Mouse (Mus musculus) E14TG2a.4 (cell line): ENCODE data around the gene Smarcc2.

Experiments
- CTCF ChIP-seq: conservative IDR thresholded peaks from 2 replicates; pipeline ENCODE4 v1.5.1; 2014; ENCODE audit warnings: low read length
- POU5F1 ChIP-seq: IDR thresholded peaks from 2 replicates; pipeline ENCODE4 v1.6.1; 2014; ENCODE audit warnings: low read length, borderline replicate concordance

DNA sequence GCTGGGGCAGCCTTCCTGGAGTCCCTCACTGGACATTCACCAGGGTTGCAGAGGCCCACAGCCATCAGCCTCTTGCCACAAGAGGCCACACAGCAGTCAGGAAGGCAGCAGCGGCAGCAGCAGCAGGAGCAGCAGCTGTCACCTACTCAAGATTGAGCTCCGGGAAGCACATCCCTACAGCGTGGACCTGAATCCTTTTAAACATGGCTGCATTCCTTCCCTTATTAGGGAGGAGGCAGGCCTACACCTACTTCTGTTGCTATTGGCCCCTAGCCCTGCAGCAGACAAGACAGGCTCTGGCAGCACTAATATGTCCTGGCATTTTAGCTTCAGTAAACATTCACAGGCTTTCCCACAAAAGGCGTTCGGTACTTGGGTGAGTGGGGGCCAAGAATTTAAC lies 31.2 kb downstream of the Smarcc2 start:
- TF ChIP-seq CTCF (no peak), POU5F1 (no peak)
